Mouse (Mus musculus) stomach, embryonic 16.5 days (tissue): ENCODE data around the gene Arl16. TPM values are rescaled to one million over a fixed set of nuclear protein-coding genes. Genes with fewer than 3 reads are reported as not detected.
"Not testable (repeated sequence)": the region's sequence is repeated elsewhere in the genome, so short reads cannot be mapped to it uniquely, and the experiment has no call there.

Experiments used
- ATAC-seq: fragments of 200-750 bp; cut with Nextera tagmentation; 2 replicates; pipeline ENCODE4 v1.8.0; 2017; ENCODE audit warnings: moderate number of reproducible peaks, moderate TSS enrichment; ENCODE audit not compliant: insufficient read depth, low FRiP score
- H3K27ac ChIP-seq: fragments of 300-500 bp; sonication (generic); 2 replicates; pipeline ENCODE4 v1.5.1; 2014; ENCODE audit warnings: low read length
- H3K27me3 ChIP-seq: fragments of 300-500 bp; sonication (generic); 2 replicates; pipeline ENCODE4 v1.6.1; 2014; ENCODE audit warnings: low read length, control low read depth, mixed read lengths; ENCODE audit not compliant: control insufficient read depth, insufficient read depth
- H3K36me3 ChIP-seq: fragments of 300-500 bp; sonication (generic); 2 replicates; pipeline ENCODE4 v1.6.1; 2014; ENCODE audit warnings: low read length; ENCODE audit not compliant: control insufficient read depth, insufficient read depth
- H3K4me1 ChIP-seq: fragments of 300-500 bp; sonication (generic); 2 replicates; pipeline ENCODE4 v1.6.1; 2014; ENCODE audit warnings: low read length, control low read depth, mixed read lengths; ENCODE audit not compliant: control insufficient read depth, insufficient read depth
- H3K4me2 ChIP-seq: fragments of 300-500 bp; sonication (generic); 2 replicates; pipeline ENCODE4 v1.6.1; 2014; ENCODE audit warnings: low read depth, low read length, mixed read lengths
- H3K4me3 ChIP-seq: fragments of 300-500 bp; sonication (generic); replicated peaks from 2 replicates; pipeline ENCODE4 v1.5.1; 2014; ENCODE audit warnings: mild to moderate bottlenecking, low read length
- H3K9ac ChIP-seq: fragments of 300-500 bp; sonication (generic); 2 replicates; pipeline ENCODE4 v1.6.1; 2014; ENCODE audit warnings: low read length
- H3K9me3 ChIP-seq: fragments of 300-500 bp; sonication (generic); replicated peaks from 2 replicates; pipeline ENCODE4 v1.6.1; 2016; ENCODE audit warnings: low read length, control low read depth; ENCODE audit not compliant: control insufficient read depth
- WGBS: fragments of 180-500 bp; shearing (Covaris S2); extraction: QIAGEN DNeasy Blood & Tissue Kit; methylation state at CpG from one replicate; pipeline ENCODE4 v1.1.7; 2014; 5-methylcytosine and 5-hydroxymethylcytosine counted together
- polyA plus RNA-seq: library from polyadenylated mRNA; unstranded; fragments of >200 nt; fragmentation: Nextera tagmentation; extraction: Ambion mirVana; gene quantifications from 2 replicates; pipeline ENCODE4 v1.2.1, GENCODE M21; 2015

Gene Arl16
- 35.6 and 38.1 TPM in 2 replicates for polyA plus RNA-seq

- peak; percentile 100 for ATAC-seq
- H3K4me2 ChIP-seq = peak within 1 kb of the TSS; percentile 96
- peaks cover 9% of the 10 kb centered on the region for H3K36me3 ChIP-seq
- H3K27me3 ChIP-seq = no peaks in the 10 kb centered on the region
- no peaks in the 10 kb centered on the region for H3K9me3 ChIP-seq
- peak within 1 kb of the TSS; percentile 91 for H3K9ac ChIP-seq
- H3K4me1 ChIP-seq = peaks cover 13% of the 10 kb centered on the region
- under 1% methylated on average over 53 of the region's 54 CpGs for WGBS
- H3K27ac ChIP-seq = peak within 1 kb of the TSS; percentile 47; the same call in 1 of the 2 replicates
- H3K4me3 ChIP-seq = peak within 1 kb of the TSS; percentile 96
These were observed at the start of gene Arl16 for GRCm38 (mm10) chr11:120467051-120467735. Gene Arl16, minus strand, starts transcription at chr11:120467607.

- Histone ChIP-seq H3K4me3 (no peak overlapping the region), H3K4me2 (no peak overlapping the region), H3K9ac (no peak overlapping the region), H3K4me1 (peaks cover 11% of the 10 kb centered on the region), H3K36me3 (no peaks in the 10 kb centered on the region), H3K27me3 (no peaks in the 10 kb centered on the region), H3K9me3 (no peaks in the 10 kb centered on the region), H3K27ac (no peak overlapping the region)
- ATAC-seq = no peak
- WGBS = 77% methylated on average over 4 of the region's 4 CpGs
These were observed 49.7 kb upstream of the Arl16 start for GRCm38 (mm10) chr11:120517147-120517546.

- H3K36me3 ChIP-seq = no peaks in the 10 kb centered on the region
- no peak overlapping the region for H3K4me3 ChIP-seq
- H3K9me3 ChIP-seq = no peaks in the 10 kb centered on the region
- H3K9ac ChIP-seq = peak overlapping the region; percentile 27
- H3K4me1 ChIP-seq = peaks cover 11% of the 10 kb centered on the region
- ATAC-seq = peak; percentile 75
- 20% methylated on average over 17 of the region's 17 CpGs for WGBS
- no peak overlapping the region for H3K4me2 ChIP-seq
- no peak overlapping the region for H3K27ac ChIP-seq
- no peaks in the 10 kb centered on the region for H3K27me3 ChIP-seq
These were observed 48.2 kb upstream of the Arl16 start for GRCm38 (mm10) chr11:120515611-120516010.

GRCm38 (mm10) chr11:120514262-120514661 is 46.9 kb upstream of the Arl16 start:
- H3K9me3 ChIP-seq, H3K4me2 ChIP-seq, H3K4me3 ChIP-seq, H3K27me3 ChIP-seq, H3K27ac ChIP-seq, ATAC-seq, H3K36me3 ChIP-seq, H3K9ac ChIP-seq: not testable (repeated sequence)
- H3K4me1 ChIP-seq = peaks cover 18% of the 10 kb centered on the region
- WGBS = 90% methylated on average over 2 of the region's 2 CpGs

- H3K27ac ChIP-seq = no peak overlapping the region
- H3K36me3 ChIP-seq = no peaks in the 10 kb centered on the region
- H3K4me3 ChIP-seq = no peak overlapping the region
- WGBS = 28% methylated on average over 6 of the region's 6 CpGs
- no peak overlapping the region for H3K9ac ChIP-seq
- no peaks in the 10 kb centered on the region for H3K27me3 ChIP-seq
- no peaks in the 10 kb centered on the region for H3K9me3 ChIP-seq
- peaks cover 12% of the 10 kb centered on the region; the same call in 1 of the 2 replicates for H3K4me1 ChIP-seq
- no peak for ATAC-seq
- no peak overlapping the region for H3K4me2 ChIP-seq
These were observed 45.5 kb upstream of the Arl16 start for GRCm38 (mm10) chr11:120512790-120513453.

- no peaks in the 10 kb centered on the region for H3K27me3 ChIP-seq
- H3K36me3 ChIP-seq = no peaks in the 10 kb centered on the region
- peak overlapping the region; percentile 24 for H3K4me3 ChIP-seq
- peak overlapping the region; percentile 71 for H3K9ac ChIP-seq
- peaks cover 9% of the 10 kb centered on the region; the same call in 1 of the 2 replicates for H3K4me1 ChIP-seq
- peak overlapping the region; percentile 83 for H3K27ac ChIP-seq
- no peak for ATAC-seq
- no peaks in the 10 kb centered on the region for H3K9me3 ChIP-seq
- 6% methylated on average over 16 of the region's 16 CpGs for WGBS
- peak overlapping the region; percentile 52 for H3K4me2 ChIP-seq
These were observed 43.1 kb upstream of the Arl16 start for GRCm38 (mm10) chr11:120510375-120511030.

- no peak for ATAC-seq
- 36% methylated on average over 4 of the region's 4 CpGs for whole genome bisulfite sequencing
These were observed 42.5 kb upstream of the Arl16 start for GRCm38 (mm10) chr11:120509940-120510339.

GRCm38 (mm10) chr11:120508290-120508870 is 41.0 kb upstream of the Arl16 start:
- no peak overlapping the region for H3K4me3 ChIP-seq
- H3K27me3 ChIP-seq = no peaks in the 10 kb centered on the region
- H3K9ac ChIP-seq = no peak overlapping the region
- 65% methylated on average over 9 of the region's 9 CpGs for WGBS
- no peaks in the 10 kb centered on the region for H3K9me3 ChIP-seq
- H3K27ac ChIP-seq = peak overlapping the region; percentile 89
- peaks cover 9% of the 10 kb centered on the region; the same call in 1 of the 2 replicates for H3K4me1 ChIP-seq
- no peak overlapping the region for H3K4me2 ChIP-seq
- no peaks in the 10 kb centered on the region for H3K36me3 ChIP-seq
- ATAC-seq = no peak

More at GRCm38 (mm10) chr11:120509940-120510339, 42.5 kb upstream of the Arl16 start:
- Histone ChIP-seq H3K9ac (peak overlapping the region; percentile 71; the same call in 1 of the 2 replicates), H3K4me2 (peak overlapping the region; percentile 52), H3K27ac (peak overlapping the region; percentile 83), H3K36me3 (no peaks in the 10 kb centered on the region), H3K27me3 (no peaks in the 10 kb centered on the region), H3K9me3 (no peaks in the 10 kb centered on the region), H3K4me3 (0 out of 2 replicates have a peak overlapping the region, but pooled peaks have one; percentile 24), H3K4me1 (peaks cover 9% of the 10 kb centered on the region; the same call in 1 of the 2 replicates)
